Mouse (Mus musculus) liver, adult (tissue): ENCODE data around the gene Ncln.

ENCODE experiments used
- GATA4 ChIP-seq: IDR thresholded peaks from 2 replicates; pipeline ENCODE4 v1.6.1; 2014; ENCODE audit warnings: mild to moderate bottlenecking, low read length; ENCODE audit not compliant: insufficient replicate concordance

Ncln gene

DNA sequence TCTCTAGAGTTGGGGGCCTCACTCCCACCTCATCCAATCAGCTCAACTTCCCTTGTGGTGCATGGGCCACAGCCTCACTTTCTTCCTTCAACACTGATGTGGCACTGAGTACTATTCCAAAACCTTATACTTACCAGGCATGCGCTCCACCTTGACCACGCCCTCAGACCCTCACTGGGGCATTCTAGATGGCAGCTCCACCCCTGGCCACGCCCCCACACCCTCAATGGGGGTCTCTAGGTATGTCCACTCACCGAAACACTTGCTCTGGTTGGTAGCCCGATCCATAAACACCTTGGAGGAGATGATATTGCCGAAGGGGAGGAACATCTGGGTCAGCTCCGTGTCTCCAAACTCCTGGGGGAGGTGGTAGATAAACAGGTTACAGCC, 33.8 kb downstream of the Ncln start:
- no peak for TF ChIP-seq GATA4

DNA sequence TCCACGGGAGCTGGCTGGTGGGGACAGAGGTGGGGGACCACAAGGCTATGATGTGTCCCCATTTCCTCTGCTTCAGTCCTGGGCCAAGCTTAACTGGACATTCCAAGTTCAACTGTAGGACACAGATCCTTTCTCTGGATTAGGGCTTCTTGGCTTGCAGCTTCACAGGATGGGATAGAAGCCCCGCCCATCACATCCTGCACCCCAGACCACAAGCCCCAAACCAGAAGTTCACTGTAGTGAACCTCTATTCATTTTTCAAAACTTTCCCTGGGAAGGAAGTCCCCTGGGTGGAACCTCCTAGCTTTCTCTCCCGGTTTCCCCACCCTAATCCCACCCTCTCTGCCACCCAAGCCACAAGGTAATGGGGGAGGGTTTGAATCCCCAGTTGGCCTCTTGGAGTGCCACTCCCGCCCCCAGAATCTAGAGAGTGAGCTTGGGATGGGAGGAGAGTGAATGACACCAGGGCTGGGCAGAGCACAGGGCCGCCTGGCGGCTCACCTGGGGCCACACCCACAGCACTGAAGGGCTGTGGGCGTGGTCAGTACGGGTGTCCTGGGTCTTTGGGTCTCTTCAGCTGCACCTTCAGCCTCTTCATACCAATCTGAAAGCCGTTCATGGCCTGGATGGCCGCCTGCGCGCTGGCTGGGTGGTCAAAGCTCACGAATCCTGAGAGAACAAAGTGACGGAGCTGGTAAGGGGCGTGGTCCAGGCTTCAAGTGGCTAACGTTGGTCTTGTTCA, 34.3 kb downstream of the Ncln start:
- TF ChIP-seq GATA4: no peak

DNA sequence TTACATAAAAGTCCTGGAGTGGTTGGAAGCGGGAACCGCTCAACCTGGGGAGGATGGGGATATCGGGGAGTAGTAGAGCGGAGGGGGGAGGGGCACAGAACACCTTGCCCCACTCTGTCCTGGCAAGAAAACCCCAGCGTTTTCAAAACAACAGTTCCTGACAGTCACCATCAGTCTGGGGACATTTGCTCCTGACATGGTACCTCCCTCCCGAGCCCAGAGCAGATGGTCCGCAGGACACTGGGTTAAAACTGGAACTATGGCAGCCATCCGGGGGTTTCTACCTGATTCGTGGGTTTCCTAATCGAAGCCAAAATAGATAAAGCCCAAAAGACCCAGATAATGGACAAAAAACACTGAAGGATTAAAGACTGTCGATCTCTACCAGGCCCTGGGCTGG, 35.2 kb downstream of the Ncln start:
- TF ChIP-seq GATA4: no peak

DNA sequence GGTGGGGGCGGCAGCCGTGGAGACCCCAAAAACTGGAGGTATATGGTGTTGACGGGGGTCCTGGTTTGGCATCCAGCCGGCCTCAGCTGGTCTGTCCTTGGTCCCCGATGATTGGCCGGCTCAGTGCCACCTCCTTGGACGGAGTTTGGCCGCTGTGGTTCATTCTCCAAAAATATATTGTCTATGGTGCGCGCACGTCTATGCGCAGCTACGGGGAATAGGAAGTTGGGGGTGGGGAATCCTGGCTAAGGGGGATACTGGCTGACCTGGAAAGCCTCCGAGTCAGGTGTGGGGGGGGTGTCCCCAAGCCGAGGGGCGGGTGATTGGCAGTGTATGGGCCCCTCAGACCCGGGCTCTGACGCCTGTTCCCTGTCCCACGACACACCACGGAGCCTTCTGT, 35.7 kb downstream of the Ncln start:
- no peak for TF ChIP-seq GATA4

DNA sequence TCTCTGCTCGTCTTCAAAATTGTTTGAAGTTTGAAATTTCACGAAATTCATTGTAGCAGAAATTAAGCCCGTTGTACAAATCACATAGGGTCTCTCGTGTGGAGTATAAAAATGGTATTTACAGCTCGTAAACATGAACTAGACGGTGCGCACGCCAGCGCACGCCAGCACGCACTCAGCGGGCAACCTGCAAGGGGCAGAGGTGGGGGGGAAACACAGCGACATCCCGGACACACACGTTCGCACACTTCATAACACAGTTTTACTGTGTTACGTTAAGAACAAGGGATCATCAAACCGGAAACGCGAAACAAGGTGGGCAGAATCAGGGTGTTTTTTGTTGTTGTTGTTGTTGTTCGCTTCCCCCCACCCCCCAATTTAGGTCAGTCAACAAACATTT, 36.8 kb downstream of the Ncln start:
- no peak for TF ChIP-seq GATA4

DNA sequence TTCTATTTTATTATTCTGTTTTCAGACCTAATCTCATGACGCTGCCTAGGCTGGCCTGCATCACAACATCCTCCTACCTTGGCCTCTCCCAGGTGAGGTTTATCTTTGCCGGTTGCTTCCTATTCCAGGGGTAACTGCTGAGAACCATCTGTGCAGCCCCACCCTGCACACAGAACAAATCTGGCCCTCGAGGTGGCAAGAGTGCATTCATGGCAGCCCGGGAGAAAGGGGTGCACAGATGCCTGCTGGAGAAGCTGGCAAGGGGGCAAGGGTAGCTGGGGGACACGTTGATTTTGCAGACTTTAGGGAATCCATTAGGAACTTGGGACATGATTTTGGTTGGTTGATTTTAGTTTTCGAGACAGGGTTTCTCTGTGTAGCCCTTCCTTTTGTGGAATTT, 37.9 kb downstream of the Ncln start:
- TF ChIP-seq GATA4: no peak

DNA sequence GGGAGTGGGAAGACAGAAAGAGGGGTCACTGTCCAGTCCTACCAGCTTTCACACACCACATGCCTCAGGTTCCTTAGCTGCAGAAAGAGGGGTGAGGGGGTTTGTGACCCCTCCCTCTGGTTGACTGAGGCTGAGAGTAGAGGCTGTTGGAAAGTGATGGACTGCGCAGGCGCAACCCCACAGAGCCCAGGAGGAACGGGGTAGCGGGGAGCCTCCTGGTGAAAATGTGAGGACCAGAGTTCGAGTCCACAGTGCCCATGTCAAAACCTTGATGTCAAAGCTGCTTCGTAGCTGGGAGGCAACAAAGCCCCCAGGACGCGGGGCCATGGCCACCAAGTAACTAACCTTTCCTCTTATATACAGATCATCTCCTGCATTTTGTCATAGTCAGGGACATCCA, 38.6 kb downstream of the Ncln start:
- TF ChIP-seq GATA4: no peak

DNA sequence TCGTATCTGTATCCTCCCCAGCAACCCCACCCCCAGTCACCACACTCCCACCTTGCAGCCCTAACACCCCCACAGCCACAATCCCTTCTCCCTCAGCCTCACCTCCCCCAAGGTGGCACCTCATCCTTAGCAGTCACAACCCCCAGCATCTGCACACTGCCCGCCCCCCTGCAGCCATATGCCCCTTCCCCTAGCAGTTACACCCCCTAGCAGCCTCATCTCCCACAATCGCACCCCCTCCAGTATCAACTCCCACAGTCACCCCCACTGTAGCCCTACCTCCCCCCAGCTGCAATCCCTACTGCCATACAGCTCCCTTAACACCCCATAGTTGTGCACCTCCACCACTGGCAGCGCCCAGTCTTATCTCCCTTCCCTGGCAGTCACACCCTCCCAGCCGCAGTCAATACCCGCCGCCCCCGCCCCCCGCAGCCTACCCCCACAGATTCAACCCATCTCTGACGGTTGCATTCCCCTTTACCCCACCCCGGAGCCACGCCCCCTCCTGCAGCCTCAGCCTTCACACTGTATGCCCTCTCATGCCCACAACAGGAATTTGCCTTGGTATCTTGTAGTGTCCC, 39.1 kb downstream of the Ncln start:
- no peak for TF ChIP-seq GATA4

DNA sequence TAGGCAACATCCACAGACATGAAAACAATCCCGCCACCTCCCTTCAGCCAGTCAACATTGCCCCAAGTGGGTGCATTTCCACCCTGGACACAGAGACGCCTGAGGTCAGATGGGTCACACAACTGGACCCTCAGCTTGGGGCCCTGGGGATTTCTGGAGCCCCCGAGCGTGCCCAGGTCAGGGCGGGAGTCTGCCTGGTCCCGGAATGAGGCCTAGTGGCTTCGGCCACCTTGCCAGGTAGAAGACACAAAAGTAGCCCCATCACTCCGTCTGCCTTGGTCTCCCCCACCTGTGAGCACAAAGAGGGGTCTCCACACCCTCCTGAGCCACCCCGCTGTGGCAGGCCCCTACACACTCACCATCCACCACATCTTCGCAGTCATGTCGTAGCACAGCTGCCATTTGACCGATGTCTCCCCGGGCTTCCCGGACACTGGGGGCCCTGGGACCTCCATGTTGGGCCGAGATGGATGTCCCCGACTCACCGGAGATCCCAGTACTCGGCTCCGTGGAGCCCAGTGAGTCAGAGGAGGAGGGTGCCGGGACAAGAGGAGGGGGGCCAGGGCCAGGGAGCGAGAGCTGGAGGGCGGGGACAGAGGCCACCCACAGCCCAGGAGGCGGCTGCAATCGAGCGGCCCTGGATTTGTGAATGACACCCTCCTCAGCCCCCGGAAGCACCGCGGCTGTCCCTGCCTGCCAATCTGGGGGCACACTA, 40.9 kb downstream of the Ncln start, which contains the start of gene Nfic:
Nfic (minus strand) TSS at position 455 of the 715 bp plus-strand sequence.
- no peak for TF ChIP-seq GATA4

DNA sequence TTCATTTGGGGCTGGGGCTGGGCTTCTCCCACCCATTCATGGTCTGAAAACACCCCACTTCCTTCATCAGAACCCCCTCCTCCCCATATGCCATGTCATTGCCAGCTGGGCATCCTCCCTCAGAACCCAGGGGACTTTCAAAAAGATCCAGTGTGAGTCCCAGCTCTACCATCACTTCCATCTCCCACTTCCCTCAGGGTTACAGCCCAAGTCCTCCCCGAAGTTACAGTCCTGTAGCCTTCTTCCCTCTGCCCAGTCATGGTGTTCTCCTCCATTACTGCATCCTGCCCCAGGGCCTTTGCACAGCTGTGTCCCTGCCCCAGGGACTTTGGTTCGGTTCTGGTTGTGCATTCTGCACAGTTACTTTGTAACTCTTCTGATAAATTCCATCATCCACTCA, 42.1 kb downstream of the Ncln start:
- TF ChIP-seq GATA4: no peak

DNA sequence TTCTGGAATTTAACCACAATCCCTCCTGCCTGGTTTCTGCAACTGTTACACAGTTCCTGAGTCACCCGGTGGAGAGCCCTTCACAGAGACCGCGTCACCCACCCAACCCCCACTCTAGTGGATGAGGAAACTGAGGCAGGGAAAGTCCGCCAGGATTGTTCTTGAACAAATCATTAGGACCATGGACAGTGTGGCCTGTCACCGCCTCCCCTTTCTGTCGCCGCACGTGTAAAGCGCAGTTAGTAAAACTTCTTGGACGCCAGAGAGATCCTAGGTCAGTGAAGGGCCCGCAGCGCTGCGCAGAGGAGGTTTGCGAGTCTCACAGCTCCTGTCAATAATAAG, 43.3 kb downstream of the Ncln start:
- no peak for TF ChIP-seq GATA4

DNA sequence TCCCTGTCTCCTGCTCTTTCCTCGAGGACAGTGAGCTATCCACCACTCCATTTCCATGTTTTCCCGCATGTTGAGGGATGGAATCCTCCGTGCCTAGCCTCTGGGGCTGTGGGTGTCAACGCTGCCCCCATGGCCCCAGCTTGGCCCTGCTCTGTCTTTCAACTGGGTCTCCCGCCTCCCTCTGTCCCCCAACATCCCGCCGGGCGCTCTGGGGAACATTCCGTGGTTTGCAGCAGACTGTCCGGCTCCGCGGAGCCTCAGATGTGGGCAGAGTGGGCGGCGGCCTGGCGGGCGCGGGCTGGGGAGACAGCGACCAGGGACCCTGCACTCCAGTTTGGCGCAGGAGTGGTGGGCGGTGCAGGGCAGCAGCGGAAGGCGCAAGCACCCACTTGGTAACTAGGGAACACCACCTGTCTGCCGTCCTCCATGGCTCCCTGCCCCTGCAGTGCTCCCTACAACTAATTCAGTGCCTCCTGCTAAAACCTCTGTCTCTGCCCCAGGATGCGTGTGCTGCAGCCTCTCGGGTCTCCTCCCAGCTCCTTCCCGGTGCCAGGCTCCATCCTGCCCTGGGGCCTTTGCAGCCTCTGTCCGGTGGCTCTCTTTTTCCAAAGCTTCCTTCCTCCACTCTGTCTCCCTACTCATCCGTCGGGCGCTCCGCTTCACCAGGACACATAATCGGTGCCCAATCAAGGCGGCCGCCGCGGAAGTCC, 43.8 kb downstream of the Ncln start:
- no peak for TF ChIP-seq GATA4

DNA sequence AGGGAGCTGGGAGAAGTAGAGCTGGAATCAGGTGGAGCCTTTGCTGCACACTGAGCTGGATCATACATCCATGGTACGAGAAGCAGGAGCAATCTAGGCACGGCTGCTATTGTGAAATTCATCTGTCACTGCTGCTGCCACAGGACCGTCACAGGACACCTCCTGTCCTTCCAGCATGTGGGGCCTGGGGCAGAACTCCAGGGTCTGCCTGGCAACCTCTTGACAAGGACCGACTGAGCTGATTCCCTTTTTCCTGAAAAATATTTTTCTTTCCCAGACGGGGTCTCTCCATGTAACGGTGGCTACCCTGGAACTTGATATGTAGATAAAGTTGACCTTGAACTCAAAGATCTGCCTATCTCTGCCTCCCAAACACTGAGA, 44.8 kb downstream of the Ncln start:
- no peak for TF ChIP-seq GATA4

DNA sequence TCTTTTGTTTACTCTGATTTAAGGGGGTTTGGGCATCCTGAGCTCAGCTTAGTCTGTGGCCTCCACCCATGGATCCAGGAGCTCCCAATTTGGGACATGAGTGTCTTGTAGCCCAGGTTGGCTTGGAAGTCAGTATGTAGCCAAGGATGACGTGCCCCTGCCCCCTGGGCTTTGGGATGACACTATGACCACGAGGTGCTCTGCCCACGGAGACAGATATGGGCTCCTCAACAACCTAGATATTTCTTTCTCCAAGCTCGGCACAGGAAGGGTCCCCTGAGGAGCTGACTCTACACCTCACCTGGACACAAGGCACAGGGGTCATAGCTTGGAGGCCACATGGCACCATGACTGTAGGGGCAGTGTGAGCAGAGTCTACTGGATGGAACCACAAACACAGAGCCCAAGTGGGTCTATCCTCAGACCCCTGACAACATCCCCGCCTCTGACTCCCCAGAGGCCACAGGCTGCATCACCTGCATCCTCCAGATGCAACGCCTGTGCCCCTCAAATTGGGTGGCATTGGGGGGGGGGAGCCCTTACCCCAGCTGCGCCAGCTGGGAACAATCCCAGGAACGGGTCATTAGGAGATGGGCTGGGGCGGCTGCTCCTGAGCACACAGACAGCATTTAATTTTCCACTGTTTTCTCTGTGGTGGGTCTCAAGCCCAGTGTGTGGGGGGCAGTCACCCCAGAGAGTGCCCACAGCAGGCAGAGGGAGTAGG, 45.4 kb downstream of the Ncln start:
- no peak for TF ChIP-seq GATA4

DNA sequence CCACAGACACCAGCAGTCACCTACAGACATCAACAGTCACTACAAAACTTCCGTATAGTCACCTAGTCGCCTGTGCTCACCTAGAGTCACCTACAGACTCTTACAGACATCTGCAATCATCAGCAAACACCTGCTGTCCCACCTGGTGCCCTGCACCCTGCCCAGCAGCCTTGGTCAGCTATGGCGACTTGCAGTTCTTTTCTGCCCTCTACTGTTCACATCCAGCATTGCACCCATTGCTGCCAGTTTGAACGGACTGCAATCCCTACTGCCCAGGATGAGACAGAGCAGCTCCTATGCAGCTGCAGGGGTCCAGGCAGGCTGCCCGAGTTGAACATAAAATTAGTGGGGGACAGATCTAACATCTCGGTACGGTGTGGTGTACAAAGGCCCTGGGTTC, 46.1 kb downstream of the Ncln start:
- no peak for TF ChIP-seq GATA4
